Mouse (Mus musculus) kidney, postnatal 10 days (tissue): Measurements from ENCODE around the gene Csrp2.

ENCODE experiments used
- DNase-seq: peaks from one replicate; pipeline ENCODE4 v3.0.0; 2021; ENCODE audit warnings: mixed read lengths

The Csrp2 gene

DNA sequence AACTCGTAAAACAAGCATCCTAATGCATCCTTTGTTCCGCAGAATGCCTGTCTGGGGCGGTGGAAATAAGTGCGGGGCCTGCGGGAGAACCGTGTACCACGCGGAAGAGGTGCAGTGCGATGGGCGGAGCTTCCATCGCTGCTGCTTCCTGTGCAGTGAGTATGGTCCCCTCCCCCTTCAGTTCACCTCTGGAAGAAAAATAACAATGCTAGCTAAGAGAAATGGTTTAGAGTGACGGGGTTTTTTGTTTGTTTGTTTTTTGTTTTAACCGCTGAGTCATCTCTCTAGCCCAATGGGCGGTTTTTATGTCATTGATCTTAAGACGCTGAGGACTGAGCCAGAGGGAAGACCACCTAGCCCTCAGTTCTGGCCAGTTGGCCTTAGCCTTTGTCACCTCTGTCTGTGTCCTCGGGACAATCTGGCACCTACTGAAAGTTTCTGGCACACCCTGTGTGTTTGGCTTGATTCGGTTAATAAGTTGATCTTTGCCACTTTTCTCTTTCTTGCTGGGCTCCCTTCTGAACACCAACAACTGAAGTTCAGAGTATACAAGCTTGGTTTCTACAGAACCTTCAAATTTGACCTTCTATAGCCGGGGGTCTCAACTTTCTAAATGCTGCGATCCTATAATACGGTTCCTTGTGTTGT lies 12.4 kb downstream of the Csrp2 start:
- DNase-seq, result peak; percentile 62

DNA sequence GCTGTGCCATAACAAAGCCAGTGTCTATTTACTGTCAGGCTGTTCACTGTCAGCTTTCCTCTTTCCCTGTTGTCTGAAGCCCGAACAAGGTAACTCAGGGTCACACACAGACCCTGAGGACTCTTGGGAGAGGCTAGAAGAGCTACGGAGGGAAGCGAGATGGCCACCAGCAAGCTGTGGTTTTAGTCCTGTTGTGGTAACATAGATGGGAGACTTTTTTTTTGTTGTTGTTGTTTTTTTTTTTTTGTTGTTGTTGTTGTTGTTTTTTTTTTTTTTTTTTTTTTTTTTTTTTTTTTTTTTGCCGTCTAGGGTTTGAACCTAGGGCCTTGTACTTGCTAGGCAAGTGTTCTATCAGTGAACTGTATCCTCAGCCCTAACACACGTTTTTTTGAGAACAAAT lies 14.0 kb downstream of the Csrp2 start:
- no peak for DNase-seq

GRCm38 (mm10) chr10:110935081-110935480 lies 15.5 kb downstream of the Csrp2 start:
- peak; percentile 45 for DNase-seq

DNA sequence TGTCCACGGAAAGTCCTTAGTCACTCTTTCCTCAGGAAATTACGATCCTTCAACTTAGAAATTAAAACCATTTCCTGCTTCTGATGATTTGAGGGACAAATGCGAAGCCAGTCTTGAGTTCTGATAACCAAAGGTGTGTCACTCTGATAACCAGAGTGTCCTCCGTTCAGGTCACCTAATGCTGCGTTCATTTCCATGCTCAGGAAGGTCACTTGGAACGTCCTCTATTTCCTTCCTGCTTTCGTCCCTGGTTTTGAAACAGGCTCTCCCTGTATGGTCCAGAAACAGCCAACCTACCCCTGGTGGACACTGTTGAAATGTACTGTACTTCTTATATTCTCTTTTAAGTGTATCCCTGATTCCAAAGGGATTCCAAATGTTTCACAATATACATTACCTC lies 16.1 kb downstream of the Csrp2 start:
- no peak for DNase-seq

- no peak for DNase-seq
Measured at GRCm38 (mm10) chr10:110938361-110938760, 18.8 kb downstream of the Csrp2 start.

DNA sequence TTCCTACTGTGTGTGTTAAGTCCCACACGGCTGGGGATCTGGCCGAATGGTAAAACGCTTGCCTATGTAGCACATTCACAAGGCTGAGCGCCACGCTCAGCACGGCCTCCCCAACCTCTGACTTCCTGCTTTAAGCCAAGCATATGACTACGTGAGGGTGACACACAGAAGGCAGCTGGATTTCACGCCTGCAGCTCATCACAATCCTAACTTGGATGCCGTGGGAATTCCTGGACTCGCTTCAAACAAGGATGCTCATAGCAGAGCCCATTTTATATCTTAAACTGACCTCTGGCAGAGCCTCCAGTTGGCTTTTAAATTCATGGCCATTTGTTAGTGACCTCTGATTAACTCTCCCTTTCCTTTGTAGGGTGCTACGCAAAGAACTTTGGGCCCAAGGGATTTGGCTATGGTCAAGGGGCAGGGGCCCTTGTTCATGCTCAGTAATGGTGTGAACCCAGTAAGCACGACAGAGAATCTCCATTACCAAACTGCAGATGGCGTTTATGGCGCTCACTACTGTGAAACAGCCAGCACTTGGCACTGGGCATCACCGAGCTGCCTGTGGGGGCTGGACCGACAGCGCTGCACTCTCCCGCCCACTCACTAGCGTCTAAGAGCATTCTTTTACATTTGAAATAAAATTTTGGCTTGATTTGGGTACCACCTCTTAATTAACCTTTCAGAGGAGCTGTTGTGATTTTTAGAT lies 19.4 kb downstream of the Csrp2 start:
- DNase-seq, result peak; percentile 49

GRCm38 (mm10) chr10:110939717-110940116 lies 20.1 kb downstream of the Csrp2 start:
- no peak for DNase-seq

GRCm38 (mm10) chr10:110940740-110941398 lies 21.3 kb downstream of the Csrp2 start:
- DNase-seq, result no peak

- no peak for DNase-seq
Measured at GRCm38 (mm10) chr10:110941968-110942367, 22.4 kb downstream of the Csrp2 start.

- no peak for DNase-seq
Measured at GRCm38 (mm10) chr10:110942806-110943205, 23.2 kb downstream of the Csrp2 start.

GRCm38 (mm10) chr10:110944175-110944574 lies 24.6 kb downstream of the Csrp2 start:
- no peak for DNase-seq

GRCm38 (mm10) chr10:110945966-110946365 lies 26.4 kb downstream of the Csrp2 start:
- DNase-seq, result no peak

- DNase-seq, result no peak
Measured at GRCm38 (mm10) chr10:110947574-110947973, 28.0 kb downstream of the Csrp2 start.

DNA sequence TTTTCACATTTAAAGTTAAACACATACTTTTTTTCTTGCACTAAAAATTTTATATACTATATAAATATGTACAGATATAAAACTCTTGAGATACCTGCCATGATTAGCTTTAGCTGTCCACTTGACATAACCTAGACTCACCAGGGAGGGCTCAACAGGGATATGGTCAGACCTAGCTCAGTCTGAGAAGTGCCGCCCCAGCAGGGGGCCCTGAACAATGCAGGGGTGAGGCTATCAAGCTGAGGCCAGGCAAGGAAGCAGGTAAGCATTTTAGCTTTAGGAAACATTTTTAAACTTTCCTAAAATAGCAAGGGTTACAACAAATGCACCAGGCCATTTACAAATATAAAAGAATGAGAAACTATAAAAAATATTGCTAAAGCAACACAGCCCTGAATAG lies 31.5 kb downstream of the Csrp2 start:
- DNase-seq, result no peak

- no peak for DNase-seq
Measured at GRCm38 (mm10) chr10:110951748-110952147, 32.2 kb downstream of the Csrp2 start.

- DNase-seq, result no peak
Measured at GRCm38 (mm10) chr10:110952271-110952670, 32.7 kb downstream of the Csrp2 start.

GRCm38 (mm10) chr10:110952937-110953451 lies 33.4 kb downstream of the Csrp2 start:
- peak; percentile 89 for DNase-seq

DNA sequence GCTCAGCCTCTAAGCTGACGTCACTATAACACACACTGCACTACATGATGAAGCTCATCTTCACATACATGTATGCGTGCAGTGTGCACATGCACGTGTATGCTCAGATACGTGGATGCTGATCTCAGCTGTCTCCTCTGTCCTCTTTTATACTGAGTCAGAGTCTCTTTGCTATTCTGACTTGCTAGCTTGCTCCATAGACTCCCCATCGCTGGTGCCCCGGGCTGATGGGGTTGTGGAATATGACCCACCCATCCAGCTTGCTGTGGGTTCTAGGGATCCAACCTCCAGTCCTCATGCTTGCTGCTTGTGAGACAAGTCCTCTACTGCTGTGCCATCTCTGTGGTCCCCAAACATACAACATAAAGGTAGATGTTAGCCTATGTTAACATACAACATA lies 39.3 kb downstream of the Csrp2 start:
- DNase-seq, result no peak

- DNase-seq, result no peak
Measured at GRCm38 (mm10) chr10:110959781-110960180, 40.2 kb downstream of the Csrp2 start.

DNA sequence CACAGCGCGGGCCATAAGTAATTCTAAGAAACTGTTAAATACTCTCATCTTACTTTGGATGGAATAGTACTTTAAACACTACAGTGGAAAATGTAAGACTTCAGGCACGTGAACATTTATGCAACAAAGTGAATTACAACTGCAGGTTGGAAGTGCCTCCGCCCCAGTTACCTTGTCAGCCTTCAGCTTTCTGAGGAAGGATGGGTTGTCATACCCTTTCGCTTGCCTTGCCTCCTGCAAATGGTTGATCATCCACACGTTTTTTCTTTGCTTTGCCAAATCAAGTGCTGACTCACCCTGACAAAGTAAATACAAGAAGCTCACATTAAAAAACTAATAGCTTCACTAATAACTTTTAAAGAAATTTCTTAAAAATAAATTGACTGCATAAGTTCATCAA lies 41.3 kb downstream of the Csrp2 start:
- no peak for DNase-seq

GRCm38 (mm10) chr10:110962172-110962571 lies 42.6 kb downstream of the Csrp2 start:
- no peak for DNase-seq

GRCm38 (mm10) chr10:110971044-110971443 lies 51.5 kb downstream of the Csrp2 start:
- DNase-seq, result no peak

DNA sequence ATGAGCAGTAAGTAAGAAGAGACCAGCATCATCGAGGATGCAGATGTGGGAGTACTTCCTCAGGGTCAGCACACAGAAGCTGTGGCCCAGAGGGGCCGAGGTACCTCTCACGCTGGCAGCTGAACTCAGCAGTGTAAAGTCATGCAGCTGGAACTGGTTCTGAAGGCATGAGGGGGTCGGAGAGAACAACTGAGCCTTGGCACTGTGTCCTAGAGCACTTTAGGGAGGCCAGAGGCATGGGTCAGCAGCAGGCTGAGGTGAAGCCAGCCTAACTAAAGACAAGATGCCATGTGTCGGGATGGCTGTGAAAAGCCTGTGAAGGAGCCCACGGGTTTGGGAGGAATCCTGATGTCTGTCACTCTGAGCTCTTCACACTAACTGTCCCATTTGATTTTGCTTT lies 51.9 kb downstream of the Csrp2 start:
- DNase-seq, result no peak

- DNase-seq, result no peak
Measured at GRCm38 (mm10) chr10:110971998-110972397, 52.4 kb downstream of the Csrp2 start.
